Mouse (Mus musculus) erythroblast, adult 5-6 weeks (primary cell): ENCODE results near the gene Srsf5. TPM values are rescaled to one million over a fixed set of nuclear protein-coding genes. Genes with fewer than 3 reads are reported as not detected.
A peak's percentile ranks its signal among the peaks of the same experiment; 100 is the strongest.
"Not testable (repeated sequence)": the region's sequence is repeated elsewhere in the genome, so short reads cannot be mapped to it uniquely, and the experiment has no call there.

Experiments
- ATAC-seq: replicated peaks from 2 replicates; pipeline ENCODE4 v1.8.0; 2016; ENCODE audit warnings: moderate number of reproducible peaks, mild to moderate bottlenecking, moderate TSS enrichment, inconsistent platforms; ENCODE audit not compliant: poor library complexity, low FRiP score, severe bottlenecking
- total RNA-seq, 2 experiments: library from RNA; stranded (forward) in 1 of 2; stranded (reverse) in 1 of 2; fragments of 150-400 nt in 1 of 2; fragments of 200-764, 138-1000 nt in 1 of 2; gene quantifications; 2 replicates each; pipeline versions ENCODE4 v1.2.3 to v1.2.4; 2015 to 2017; ENCODE audit warnings: low replicate concordance in 2 of 2

Gene Srsf5
- total RNA-seq, 2 experiments from 2014 or later: 263 to 732 TPM

- ATAC-seq: peak; percentile 9; the same call in 1 of the 2 replicates
These were observed 356 bp upstream of the Srsf5 start for GRCm38 (mm10) chr12:80944963-80945333.

DNA sequence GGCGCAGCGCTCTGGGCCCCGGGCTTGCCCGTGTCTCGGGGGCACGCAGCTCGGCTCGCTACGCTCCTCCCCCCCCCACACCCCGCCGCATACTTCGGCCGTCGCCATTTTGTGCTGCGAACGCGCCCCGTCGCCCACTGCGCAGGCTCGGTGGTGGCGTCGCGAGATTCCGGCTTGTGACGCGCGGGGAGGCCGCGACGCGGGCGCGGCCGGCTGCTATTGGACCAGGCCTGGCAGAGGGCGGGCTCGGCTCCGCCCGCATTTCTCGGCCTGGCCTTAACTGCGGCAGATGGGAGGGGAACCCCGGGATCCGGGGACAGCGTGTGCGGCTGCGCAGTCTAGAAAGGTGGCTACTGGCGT lies 672 bp downstream of the Srsf5 start:
- peak; percentile 85 for ATAC-seq

DNA sequence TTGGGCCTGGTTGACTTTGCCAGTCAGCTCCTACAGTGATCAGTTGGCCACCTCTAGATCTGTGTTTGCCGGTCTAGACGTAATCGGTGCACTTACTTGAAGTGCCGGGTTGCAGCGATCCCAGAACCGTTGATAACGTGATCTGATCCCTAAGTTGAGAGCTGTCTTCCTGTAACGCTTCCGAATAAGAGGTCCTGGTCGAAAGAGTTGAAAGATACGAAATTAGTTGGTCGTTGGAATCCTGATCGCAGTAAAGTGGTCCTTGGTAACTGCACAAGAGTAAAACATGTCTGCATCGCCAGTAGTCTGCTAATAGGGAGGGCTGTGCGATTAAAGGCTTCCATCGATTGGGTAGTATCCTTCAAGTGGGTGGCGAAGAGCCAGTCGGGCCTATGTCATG lies 2.9 kb downstream of the Srsf5 start:
- no peak for ATAC-seq

DNA sequence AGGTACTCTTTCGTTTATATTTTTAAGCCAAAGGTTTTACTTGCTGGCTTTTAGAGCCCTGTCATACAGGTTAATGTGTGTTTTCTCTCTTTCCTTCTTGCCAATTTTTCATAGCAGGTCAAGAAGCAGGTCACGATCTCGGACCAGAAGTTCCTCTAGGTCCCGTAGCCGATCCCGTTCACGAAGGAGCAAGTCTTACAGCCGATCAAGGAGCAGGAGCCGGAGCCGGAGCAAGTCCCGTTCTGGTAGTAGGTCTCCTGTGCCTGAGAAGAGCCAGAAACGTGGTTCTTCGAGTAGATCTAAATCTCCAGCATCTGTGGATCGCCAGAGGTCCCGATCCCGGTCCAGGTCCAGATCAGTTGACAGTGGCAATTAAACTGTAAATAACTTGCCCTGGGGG lies 4.3 kb downstream of the Srsf5 start:
- not testable (repeated sequence) for ATAC-seq

DNA sequence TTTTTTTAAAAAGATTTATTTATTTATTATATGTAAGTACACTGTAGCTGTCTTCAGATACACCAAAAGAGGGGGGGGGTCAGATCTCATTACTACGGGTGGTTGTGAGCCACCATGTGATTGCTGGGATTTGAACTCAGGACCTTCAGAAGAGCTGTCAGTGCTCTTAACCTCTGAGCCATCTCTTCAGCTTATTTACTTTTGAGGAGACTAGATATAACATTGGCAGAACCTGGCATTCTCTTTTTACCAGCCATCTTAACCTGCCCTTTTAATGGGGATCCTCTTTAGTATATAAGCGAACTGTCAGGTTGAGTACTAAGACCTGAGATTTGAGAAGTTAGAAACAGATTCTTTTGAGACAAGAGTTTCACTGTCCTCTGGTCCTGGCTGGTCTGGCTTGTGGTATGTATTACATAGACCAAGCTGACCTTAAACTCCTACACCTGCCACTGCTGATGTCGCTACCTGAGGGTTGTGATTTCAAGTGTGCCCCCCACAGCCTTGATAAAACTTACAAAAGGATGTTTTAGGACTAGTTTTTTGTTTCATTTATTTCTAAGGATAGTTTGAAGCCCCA lies 6.4 kb downstream of the Srsf5 start:
- no peak for ATAC-seq

DNA sequence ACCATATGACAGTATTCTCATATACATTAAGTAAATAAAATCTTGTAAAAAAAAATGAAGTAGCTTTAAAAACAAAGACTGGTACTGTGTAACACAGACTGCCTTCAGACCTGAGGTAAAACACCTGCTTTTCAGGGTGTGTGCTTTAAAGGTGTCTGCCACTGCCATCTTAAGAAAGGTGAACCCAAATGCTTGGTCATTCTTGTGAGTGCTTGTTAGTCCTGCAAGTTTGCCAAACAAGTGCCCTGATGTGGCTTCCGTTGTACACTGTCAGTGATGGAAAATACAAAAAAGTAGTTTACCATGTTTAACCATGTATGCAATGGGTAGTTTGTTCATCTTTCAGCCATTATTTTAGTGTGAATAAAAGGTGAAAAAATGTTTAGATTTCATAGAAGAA lies 7.2 kb downstream of the Srsf5 start:
- ATAC-seq: no peak

DNA sequence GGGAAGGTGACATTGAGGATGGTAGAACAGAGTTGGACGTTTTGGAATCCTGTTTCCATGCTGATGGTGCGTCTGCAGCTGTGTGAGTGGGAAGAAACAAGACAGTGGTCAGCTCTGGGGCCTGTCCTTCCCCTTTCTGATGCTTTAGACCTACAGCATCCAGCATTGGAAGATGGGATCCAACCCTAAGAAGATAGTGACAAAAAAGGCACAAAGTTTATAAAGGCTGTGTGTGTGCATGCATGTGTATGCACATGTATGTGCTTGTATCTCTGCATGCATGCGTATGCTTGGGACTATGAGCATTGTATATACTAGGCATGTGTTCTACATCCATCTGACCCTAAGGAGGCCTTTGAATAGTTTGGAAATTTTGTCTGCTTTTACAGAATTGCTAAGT lies 10.7 kb downstream of the Srsf5 start:
- no peak for ATAC-seq

DNA sequence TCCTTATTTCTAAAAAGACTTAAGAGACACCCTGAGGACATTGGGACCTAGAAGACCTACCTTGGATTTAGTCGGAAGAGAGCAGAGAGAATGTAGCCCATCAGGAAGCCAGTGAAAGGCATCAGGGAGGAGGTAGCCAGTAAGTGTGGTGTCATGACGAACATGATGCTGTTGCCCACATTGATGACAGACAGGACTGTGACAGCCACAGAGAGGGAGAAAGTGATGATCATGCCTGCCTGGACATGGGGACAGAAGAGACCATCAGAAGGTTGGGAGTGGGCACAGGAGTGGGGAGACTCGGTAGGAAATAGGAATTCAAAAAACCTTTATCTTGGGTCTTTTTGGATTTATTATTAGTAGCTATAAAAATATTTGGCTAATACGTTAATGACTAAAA lies 12.7 kb downstream of the Srsf5 start:
- ATAC-seq: no peak

GRCm38 (mm10) chr12:80962566-80962965 lies 17.3 kb downstream of the Srsf5 start:
- no peak for ATAC-seq

DNA sequence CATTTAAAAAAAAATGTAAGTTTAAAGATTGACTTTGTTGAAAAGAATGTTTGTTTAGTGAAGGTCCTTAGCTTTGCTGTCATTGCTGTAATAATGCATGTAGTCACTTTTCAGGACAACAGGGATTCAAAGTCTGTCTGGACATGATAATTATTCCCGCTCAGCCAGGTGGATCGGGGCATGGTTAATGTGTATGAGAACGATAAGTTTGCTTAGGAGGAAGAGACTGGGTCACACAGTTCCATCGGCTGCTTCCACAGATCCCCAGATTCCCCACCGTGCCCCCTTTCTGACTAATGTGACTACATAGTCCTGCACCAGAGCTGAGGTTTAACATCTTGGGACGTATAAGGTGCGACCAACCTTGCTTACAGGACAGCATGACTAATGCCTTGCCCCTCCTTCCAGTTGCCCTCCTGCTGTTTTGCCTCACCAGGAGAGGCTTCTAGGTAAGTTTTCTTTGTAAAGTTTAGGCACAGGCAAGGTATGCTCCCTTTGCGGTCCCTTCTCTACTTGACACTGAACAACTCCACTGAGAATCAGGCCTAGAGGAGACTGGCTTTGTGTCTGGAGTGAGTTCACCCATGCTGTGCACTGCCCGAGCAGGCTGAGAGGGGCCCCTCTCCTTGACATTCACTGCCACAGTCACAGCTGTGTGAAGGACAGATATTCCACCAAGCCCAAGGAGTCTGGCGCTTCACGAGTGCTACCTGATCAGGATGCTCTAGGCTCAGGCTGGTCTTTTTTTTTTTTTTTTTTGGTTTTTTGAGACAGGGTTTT lies 20.9 kb downstream of the Srsf5 start:
- no peak for ATAC-seq

GRCm38 (mm10) chr12:80967918-80968317 lies 22.6 kb downstream of the Srsf5 start:
- ATAC-seq: no peak

GRCm38 (mm10) chr12:80968605-80969004 lies 23.3 kb downstream of the Srsf5 start, which contains the start of gene Slc10a1:
TSS of gene Slc10a1 (minus strand) at chr12:80968705.
- ATAC-seq: no peak

DNA sequence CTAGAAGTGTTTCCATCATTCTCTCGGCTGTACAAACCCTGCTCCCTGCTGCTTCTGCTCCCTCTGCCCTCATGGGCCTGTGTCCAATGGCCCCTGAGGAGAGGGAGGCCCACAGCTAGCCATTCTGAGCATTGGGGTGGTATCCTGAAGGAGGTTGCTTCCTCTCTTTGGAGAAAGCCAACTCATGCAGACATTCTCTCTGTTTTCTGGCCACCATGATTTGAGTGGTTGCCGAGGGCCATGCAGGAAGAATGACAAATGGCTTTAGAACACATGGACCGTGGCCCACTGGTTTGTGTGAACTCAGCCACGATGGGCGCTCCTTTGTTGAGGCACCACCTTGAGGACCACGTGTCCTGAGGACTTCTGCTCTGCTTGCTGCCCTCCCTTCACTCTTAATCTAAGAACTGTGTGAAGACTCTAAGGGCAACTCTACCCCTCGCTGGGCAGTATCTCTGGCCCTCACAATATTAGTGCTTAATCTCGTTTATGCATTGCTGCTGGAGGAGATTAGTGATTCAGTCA lies 24.9 kb downstream of the Srsf5 start:
- ATAC-seq: no peak

- no peak for ATAC-seq
These were observed 26.5 kb downstream of the Srsf5 start for GRCm38 (mm10) chr12:80971756-80972155.

- ATAC-seq: no peak
These were observed 30.8 kb downstream of the Srsf5 start for GRCm38 (mm10) chr12:80975939-80976671.

DNA sequence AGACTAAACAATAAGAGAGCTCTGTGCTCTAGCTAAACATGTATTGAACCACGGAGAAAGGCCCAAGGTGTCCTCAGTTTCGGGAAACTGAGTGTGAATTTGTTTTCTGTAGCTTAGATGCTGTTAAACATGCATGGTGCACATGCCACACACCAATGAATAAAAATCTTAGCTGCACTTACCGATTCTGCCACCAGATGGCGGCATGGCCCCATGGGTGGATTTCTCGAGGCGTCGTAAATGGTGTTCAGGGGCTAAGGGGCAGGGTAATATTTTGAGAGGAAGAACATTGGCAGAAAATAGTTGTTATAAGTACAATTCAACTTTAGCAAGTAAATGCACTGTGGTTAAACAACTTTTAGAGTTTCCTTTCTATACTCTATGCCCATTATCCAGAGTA lies 37.0 kb downstream of the Srsf5 start:
- ATAC-seq: peak; percentile 77

GRCm38 (mm10) chr12:80983695-80984094 lies 38.4 kb downstream of the Srsf5 start:
- no peak for ATAC-seq

GRCm38 (mm10) chr12:80986628-80987027 lies 41.3 kb downstream of the Srsf5 start:
- no peak for ATAC-seq

DNA sequence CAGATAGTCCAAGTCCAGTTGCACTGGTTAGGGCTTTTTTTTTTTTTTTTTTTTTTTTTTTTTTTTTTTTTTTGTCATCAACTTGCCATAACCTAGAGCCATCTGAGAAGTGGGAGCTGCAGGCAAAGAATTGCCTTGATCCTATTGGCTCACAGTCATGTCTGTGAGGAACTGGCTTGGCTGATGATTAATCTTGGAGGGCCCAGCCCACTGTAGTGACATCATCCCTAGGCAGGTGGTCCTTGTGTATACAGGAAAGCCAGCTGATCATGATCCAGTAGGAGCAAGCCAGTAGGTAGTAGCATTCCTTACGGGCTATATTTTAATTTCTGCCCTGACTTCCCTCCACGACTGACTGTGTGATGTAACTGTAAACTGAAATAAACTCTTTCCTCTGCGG lies 43.0 kb downstream of the Srsf5 start:
- no peak for ATAC-seq

GRCm38 (mm10) chr12:80990901-80991445 lies 45.7 kb downstream of the Srsf5 start:
- no peak for ATAC-seq

- ATAC-seq: no peak
These were observed 46.5 kb downstream of the Srsf5 start for GRCm38 (mm10) chr12:80991806-80992205.
